Mouse (Mus musculus) intestine, embryonic 15.5 days (tissue): ENCODE measurements around the gene Nav1. TPM values are rescaled to one million over a fixed set of nuclear protein-coding genes. Genes with fewer than 3 reads are reported as not detected.
A peak's percentile ranks its signal among the peaks of the same experiment; 100 is the strongest.

Experiments
- ATAC-seq: fragments of 200-750 bp; cut with Nextera tagmentation; 2 replicates; pipeline ENCODE4 v1.8.0; 2017; ENCODE audit warnings: moderate TSS enrichment, moderate library complexity
- H3K27ac ChIP-seq: fragments of 300-500 bp; sonication (generic); 2 replicates; pipeline ENCODE4 v1.5.1; 2015; ENCODE audit warnings: mild to moderate bottlenecking, inconsistent platforms
- H3K27me3 ChIP-seq: fragments of 300-500 bp; sonication (generic); replicated peaks from 2 replicates; pipeline ENCODE4 v1.6.1; 2015; ENCODE audit warnings: inconsistent platforms
- H3K36me3 ChIP-seq: fragments of 300-500 bp; sonication (generic); 2 replicates; pipeline ENCODE4 v1.6.1; 2015; ENCODE audit warnings: inconsistent platforms
- H3K4me1 ChIP-seq: fragments of 300-500 bp; sonication (generic); replicated peaks from 2 replicates; pipeline ENCODE4 v1.6.1; 2015; ENCODE audit warnings: inconsistent platforms
- H3K4me2 ChIP-seq: fragments of 300-500 bp; sonication (generic); replicated peaks from 2 replicates; pipeline ENCODE4 v1.6.1; 2015; ENCODE audit warnings: mild to moderate bottlenecking, inconsistent platforms
- H3K4me3 ChIP-seq: fragments of 300-500 bp; sonication (generic); replicated peaks from 2 replicates; pipeline ENCODE4 v1.5.1; 2015; ENCODE audit warnings: inconsistent platforms
- H3K9ac ChIP-seq: fragments of 300-500 bp; sonication (generic); 2 replicates; pipeline ENCODE4 v1.6.1; 2015; ENCODE audit warnings: inconsistent platforms
- H3K9me3 ChIP-seq: fragments of 300-500 bp; sonication (generic); 2 replicates; pipeline ENCODE4 v1.6.1; 2016; ENCODE audit warnings: inconsistent platforms
- WGBS: fragments of 180-500 bp; shearing (Covaris S2); methylation state at CpG from one replicate; pipeline ENCODE4 v1.1.7; 2015; 5-methylcytosine and 5-hydroxymethylcytosine counted together
- polyA plus RNA-seq: library from polyadenylated mRNA; unstranded; fragments of >200 nt; fragmentation: Nextera tagmentation; extraction: Ambion mirVana; gene quantifications from 2 replicates; pipeline ENCODE4 v1.2.1, GENCODE M21; 2015

Gene Nav1
- polyA plus RNA-seq, 1 experiment from 2014 or later = 11.5 TPM

- Histone ChIP-seq H3K36me3 (no peaks in the 10 kb centered on the region), H3K27ac (no peak overlapping the region), H3K4me1 (peaks cover 22% of the 10 kb centered on the region), H3K4me2 (no peak overlapping the region), H3K4me3 (no peak overlapping the region), H3K27me3 (no peaks in the 10 kb centered on the region), H3K9me3 (no peaks in the 10 kb centered on the region), H3K9ac (no peak overlapping the region)
- ATAC-seq = no peak
- WGBS = 76% methylated on average over 7 of the region's 7 CpGs
Observed at GRCm38 (mm10) chr1:135566611-135567010, 40.5 kb downstream of the Nav1 start.

GRCm38 (mm10) chr1:135565775-135566174 lies 41.3 kb downstream of the Nav1 start:
- Histone ChIP-seq H3K9ac (no peak overlapping the region), H3K4me1 (peaks cover 30% of the 10 kb centered on the region), H3K27ac (no peak overlapping the region), H3K4me2 (no peak overlapping the region), H3K27me3 (no peaks in the 10 kb centered on the region), H3K9me3 (no peaks in the 10 kb centered on the region), H3K36me3 (no peaks in the 10 kb centered on the region), H3K4me3 (no peak overlapping the region)
- 80% methylated on average over 5 of the region's 5 CpGs for WGBS
- no peak for ATAC-seq

GRCm38 (mm10) chr1:135564660-135565519 lies 42.2 kb downstream of the Nav1 start:
- H3K4me3 ChIP-seq = no peak overlapping the region
- no peaks in the 10 kb centered on the region for H3K36me3 ChIP-seq
- H3K27ac ChIP-seq = peak overlapping the region; percentile 27; the same call in 1 of the 2 replicates
- 49% methylated on average over 10 of the region's 10 CpGs for WGBS
- no peak overlapping the region for H3K4me2 ChIP-seq
- no peaks in the 10 kb centered on the region for H3K27me3 ChIP-seq
- no peak overlapping the region for H3K9ac ChIP-seq
- ATAC-seq = no peak
- no peaks in the 10 kb centered on the region for H3K9me3 ChIP-seq
- H3K4me1 ChIP-seq = peaks cover 33% of the 10 kb centered on the region

GRCm38 (mm10) chr1:135563781-135564414 lies 43.2 kb downstream of the Nav1 start:
- Histone ChIP-seq H3K9ac (no peak overlapping the region), H3K36me3 (no peaks in the 10 kb centered on the region), H3K27me3 (no peaks in the 10 kb centered on the region), H3K4me3 (no peak overlapping the region), H3K9me3 (no peaks in the 10 kb centered on the region), H3K27ac (peak overlapping the region; percentile 54), H3K4me2 (no peak overlapping the region), H3K4me1 (peaks cover 33% of the 10 kb centered on the region)
- 41% methylated on average over 9 of the region's 9 CpGs for WGBS
- peak; percentile 36 for ATAC-seq

DNA sequence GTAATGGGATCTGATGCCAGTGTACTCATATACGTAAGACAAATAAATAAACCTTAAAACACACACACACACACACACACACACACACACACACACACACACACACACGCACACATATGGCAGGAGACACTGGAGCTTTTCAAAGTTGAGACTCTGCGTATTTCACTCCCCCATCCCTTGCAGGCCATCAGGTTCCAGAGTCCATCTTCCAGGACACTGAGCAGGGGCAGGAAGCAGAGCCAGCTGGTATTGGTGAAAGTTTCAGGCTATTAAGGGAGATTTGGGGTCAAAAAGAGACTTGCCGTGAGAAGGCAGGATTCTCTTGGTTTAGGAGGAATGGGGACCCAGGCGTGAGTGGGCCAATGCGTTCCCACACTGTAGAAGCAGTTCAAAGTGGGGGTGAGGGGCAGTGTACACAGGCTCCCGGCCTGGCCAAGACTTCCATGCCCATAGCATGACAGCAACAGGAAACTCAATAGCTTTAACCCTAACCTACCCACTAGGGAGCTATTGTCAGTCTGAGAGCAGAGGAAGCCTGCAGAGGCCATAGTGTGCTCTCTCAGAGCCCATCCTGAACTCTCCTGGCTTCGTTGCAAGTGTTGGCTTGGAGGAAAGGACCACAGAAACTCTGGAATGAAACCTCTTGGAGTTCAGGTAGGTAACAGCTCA lies 44.0 kb downstream of the Nav1 start:
- Histone ChIP-seq H3K36me3 (no peaks in the 10 kb centered on the region), H3K9ac (no peak overlapping the region), H3K27ac (0 out of 2 replicates have a peak overlapping the region, but pooled peaks have one; percentile 42), H3K4me1 (peaks cover 35% of the 10 kb centered on the region), H3K4me3 (no peak overlapping the region), H3K9me3 (no peaks in the 10 kb centered on the region), H3K4me2 (no peak overlapping the region), H3K27me3 (no peaks in the 10 kb centered on the region)
- ATAC-seq = no peak
- 55% methylated on average over 8 of the region's 8 CpGs for WGBS

GRCm38 (mm10) chr1:135562115-135562514 lies 45.0 kb downstream of the Nav1 start:
- Histone ChIP-seq H3K9ac (no peak overlapping the region), H3K4me3 (no peak overlapping the region), H3K27ac (no peak overlapping the region), H3K27me3 (no peaks in the 10 kb centered on the region), H3K4me1 (peaks cover 36% of the 10 kb centered on the region), H3K9me3 (no peaks in the 10 kb centered on the region), H3K36me3 (no peaks in the 10 kb centered on the region), H3K4me2 (no peak overlapping the region)
- ATAC-seq = no peak
- 13% methylated on average over 4 of the region's 4 CpGs for WGBS

GRCm38 (mm10) chr1:135561282-135561681 lies 45.8 kb downstream of the Nav1 start:
- H3K4me1 ChIP-seq = peaks cover 36% of the 10 kb centered on the region
- H3K9me3 ChIP-seq = no peaks in the 10 kb centered on the region
- no peak overlapping the region for H3K4me2 ChIP-seq
- H3K27ac ChIP-seq = no peak overlapping the region
- no peak overlapping the region for H3K9ac ChIP-seq
- H3K27me3 ChIP-seq = no peaks in the 10 kb centered on the region
- no peak for ATAC-seq
- no peak overlapping the region for H3K4me3 ChIP-seq
- WGBS = 42% methylated on average over 6 of the region's 6 CpGs
- H3K36me3 ChIP-seq = no peaks in the 10 kb centered on the region

GRCm38 (mm10) chr1:135557976-135558375 lies 49.1 kb downstream of the Nav1 start:
- no peak overlapping the region for H3K4me3 ChIP-seq
- peak overlapping the region; percentile 46 for H3K4me2 ChIP-seq
- no peak overlapping the region for H3K9ac ChIP-seq
- no peak overlapping the region for H3K27ac ChIP-seq
- no peaks in the 10 kb centered on the region for H3K27me3 ChIP-seq
- peaks cover 36% of the 10 kb centered on the region for H3K4me1 ChIP-seq
- WGBS = 61% methylated on average over 6 of the region's 6 CpGs
- H3K36me3 ChIP-seq = no peaks in the 10 kb centered on the region
- no peak; the same call in 1 of the 2 replicates for ATAC-seq
- H3K9me3 ChIP-seq = no peaks in the 10 kb centered on the region

- no peak overlapping the region for H3K9ac ChIP-seq
- WGBS = 82% methylated on average over 8 of the region's 8 CpGs
- H3K27me3 ChIP-seq = no peaks in the 10 kb centered on the region
Observed at GRCm38 (mm10) chr1:135555885-135556284, 51.2 kb downstream of the Nav1 start.

GRCm38 (mm10) chr1:135554632-135555260 lies 52.3 kb downstream of the Nav1 start:
- ATAC-seq = peak; percentile 48; the same call in 1 of the 2 replicates

More at GRCm38 (mm10) chr1:135555885-135556284, 51.2 kb downstream of the Nav1 start:
- no peak overlapping the region for H3K4me3 ChIP-seq
- H3K27ac ChIP-seq = no peak overlapping the region
- no peak overlapping the region for H3K4me2 ChIP-seq
- no peak for ATAC-seq
- no peaks in the 10 kb centered on the region for H3K9me3 ChIP-seq
- no peaks in the 10 kb centered on the region for H3K36me3 ChIP-seq
- peaks cover 23% of the 10 kb centered on the region; the same call in 1 of the 2 replicates for H3K4me1 ChIP-seq

DNA sequence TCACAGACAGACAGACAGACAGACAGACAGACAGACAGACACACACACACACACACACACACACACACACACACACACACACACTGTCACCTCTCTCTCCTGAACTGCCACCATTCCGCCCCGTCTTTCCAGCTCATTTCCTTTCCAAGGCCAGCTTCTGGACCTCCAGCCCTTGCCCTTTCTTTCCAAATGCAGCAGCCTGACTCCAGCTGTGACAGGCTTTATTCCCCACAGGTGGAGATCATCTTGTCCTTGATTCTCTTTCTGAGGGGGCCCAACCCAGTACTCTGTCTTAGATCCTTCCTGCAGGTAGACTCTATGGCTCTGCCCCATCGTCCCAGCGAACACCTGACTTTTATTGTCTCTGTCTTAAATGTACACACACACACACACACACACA lies 53.5 kb downstream of the Nav1 start:
- no peaks in the 10 kb centered on the region for H3K36me3 ChIP-seq
- no peak overlapping the region for H3K4me3 ChIP-seq
- no peak overlapping the region for H3K4me2 ChIP-seq
- H3K9ac ChIP-seq = no peak overlapping the region
- 69% methylated on average over 4 of the region's 4 CpGs for WGBS
- H3K27ac ChIP-seq = no peak overlapping the region
- ATAC-seq = no peak
- no peaks in the 10 kb centered on the region for H3K27me3 ChIP-seq
- peaks cover 28% of the 10 kb centered on the region; the same call in 1 of the 2 replicates for H3K4me1 ChIP-seq
- H3K9me3 ChIP-seq = no peaks in the 10 kb centered on the region

More at GRCm38 (mm10) chr1:135554632-135555260, 52.3 kb downstream of the Nav1 start:
- H3K4me2 ChIP-seq = 0 out of 2 replicates have a peak overlapping the region, but pooled peaks have one; percentile 1
- 27% methylated on average over 17 of the region's 17 CpGs for WGBS
- H3K27me3 ChIP-seq = no peaks in the 10 kb centered on the region
- H3K4me3 ChIP-seq = no peak overlapping the region
- no peak overlapping the region; the same call in 1 of the 2 replicates for H3K27ac ChIP-seq
- no peak overlapping the region for H3K9ac ChIP-seq
- H3K4me1 ChIP-seq = peaks cover 20% of the 10 kb centered on the region; the same call in 1 of the 2 replicates
- H3K36me3 ChIP-seq = no peaks in the 10 kb centered on the region
- H3K9me3 ChIP-seq = no peaks in the 10 kb centered on the region

DNA sequence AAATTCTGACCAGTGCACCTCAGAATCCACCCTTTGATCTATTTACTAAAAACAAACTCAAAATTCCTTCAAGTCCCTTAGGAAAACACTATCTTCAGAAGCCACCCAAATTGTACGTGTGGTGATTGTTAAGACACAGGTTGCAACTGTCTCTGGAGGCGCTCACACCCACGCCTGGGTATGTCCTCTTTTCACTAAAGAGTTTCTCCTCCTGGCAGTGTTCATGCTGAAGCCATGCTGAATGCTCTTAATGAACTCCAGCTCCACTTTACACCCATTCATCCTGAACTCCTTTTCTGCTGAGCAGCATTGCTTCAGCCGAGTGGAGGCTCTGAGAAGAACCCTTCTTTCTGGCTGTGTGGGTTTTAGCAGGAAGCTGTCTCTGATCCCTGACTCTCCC lies 53.9 kb downstream of the Nav1 start:
- Histone ChIP-seq H3K9ac (no peak overlapping the region), H3K4me3 (no peak overlapping the region), H3K9me3 (no peaks in the 10 kb centered on the region), H3K36me3 (no peaks in the 10 kb centered on the region), H3K27ac (no peak overlapping the region), H3K4me1 (peaks cover 26% of the 10 kb centered on the region; the same call in 1 of the 2 replicates), H3K4me2 (no peak overlapping the region), H3K27me3 (no peaks in the 10 kb centered on the region)
- WGBS = 67% methylated on average over 4 of the region's 4 CpGs
- ATAC-seq = no peak
